Mouse (Mus musculus) spleen, adult 2 months (tissue): ENCODE results near the gene Olfr624.

ENCODE experiments used
- CTCF ChIP-seq: fragments of 200-500 bp; IDR thresholded peaks from 2 replicates; pipeline ENCODE4 v1.5.1; 2011; ENCODE audit warnings: mild to moderate bottlenecking, inconsistent platforms; ENCODE audit not compliant: insufficient read depth, insufficient read length, insufficient replicate concordance; ENCODE audit errors: extremely low read depth
- POLR2A ChIP-seq: fragments of 200-500 bp; IDR thresholded peaks from 2 replicates; pipeline ENCODE4 v1.6.1; 2011; ENCODE audit warnings: low read depth, low read length, inconsistent platforms

DNA sequence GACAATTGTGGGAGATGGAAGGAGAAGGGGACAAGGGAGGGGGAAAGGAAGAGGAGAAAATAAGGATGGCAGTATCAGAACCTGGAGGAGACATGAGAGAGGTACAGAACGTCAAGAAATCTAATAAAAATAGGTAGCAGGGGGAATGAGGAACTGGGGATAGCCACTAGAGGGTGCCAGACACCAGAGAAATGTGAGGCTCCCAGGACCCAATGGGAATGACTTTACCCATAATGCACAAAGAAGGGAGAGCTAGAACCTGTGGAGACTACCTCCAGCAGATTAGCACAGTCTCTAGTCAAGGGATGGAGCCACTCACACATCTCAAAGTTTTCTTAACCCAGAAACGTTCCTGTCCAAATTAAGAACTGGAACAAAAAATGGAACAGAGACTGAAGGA lies 41.0 kb upstream of the Olfr624 start:
- TF ChIP-seq CTCF (no peak), POLR2A (no peak)
